Mouse (Mus musculus) embryo, embryonic 10.5 days (tissue): ENCODE measurements around the gene Rpl5.
A peak's percentile ranks its signal among the peaks of the same experiment; 100 is the strongest.
"Not testable (repeated sequence)": the region's sequence is repeated elsewhere in the genome, so short reads cannot be mapped to it uniquely, and the experiment has no call there.

Experiments
- DNase-seq: peaks from one replicate; pipeline ENCODE4 v3.0.0-alpha.2; 2015; ENCODE audit warnings: low spot score

Gene Rpl5

DNA sequence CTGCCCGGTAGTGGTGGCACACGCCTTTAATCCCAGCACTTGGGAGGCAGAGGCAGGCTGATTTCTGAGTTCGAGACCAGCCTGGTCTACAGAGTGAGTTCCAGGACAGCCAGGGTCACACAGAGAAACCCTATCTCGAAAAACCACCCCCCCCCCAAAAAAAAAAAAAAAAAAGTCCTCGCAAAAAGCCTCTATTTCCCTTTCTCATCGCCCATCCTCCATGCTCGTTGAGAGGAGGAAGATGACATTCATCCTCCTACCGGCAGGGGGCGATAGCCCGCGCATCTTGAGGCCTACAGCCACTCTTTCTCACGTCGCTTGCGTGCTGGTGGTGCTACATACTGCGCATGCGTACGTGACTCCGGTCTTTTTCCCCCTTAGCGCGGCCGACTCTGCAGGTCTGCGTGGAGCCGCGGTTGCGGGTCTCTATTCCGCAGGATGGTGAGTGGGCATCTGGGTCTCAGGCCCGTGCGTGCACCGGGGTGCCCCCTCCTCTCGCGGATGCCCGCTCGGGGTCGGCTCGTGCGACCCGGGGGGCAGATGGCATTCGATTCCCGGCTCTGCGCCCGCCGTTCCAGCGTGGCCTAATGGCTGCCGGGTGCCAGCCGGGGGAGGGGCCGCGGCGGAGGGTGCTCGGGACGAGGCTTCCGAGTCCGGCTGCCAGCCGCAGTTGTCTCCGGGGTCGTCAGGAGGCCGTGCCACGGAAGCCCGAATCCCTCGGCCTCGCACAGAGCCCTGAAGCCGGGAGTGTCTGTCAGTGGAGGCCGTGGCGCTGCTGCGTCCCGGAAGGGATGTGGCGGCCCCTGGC lies at the start of gene Rpl5:
Gene Rpl5, plus strand, starts transcription at position 297 of the 808 bp plus-strand sequence.
- DNase-seq, result peak; percentile 98

DNA sequence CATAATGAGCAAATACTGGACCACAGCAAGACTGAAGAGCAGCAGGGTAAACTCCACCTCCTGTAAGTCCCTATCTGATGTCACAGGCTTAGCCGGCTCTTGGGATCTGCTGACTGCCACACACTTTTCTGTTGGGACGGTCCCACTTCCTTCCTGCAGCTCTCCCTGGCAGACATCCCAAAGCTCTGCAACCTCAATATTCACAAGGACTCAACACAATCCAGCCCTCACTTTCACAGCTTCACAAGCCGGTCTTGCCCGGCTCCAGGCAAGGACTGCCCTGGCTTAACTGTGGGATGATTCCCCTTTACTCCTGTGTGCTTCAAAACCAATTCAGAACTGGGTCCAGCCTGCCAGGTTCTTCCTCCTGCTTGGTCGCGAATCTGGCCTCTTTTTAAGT lies 46.5 kb upstream of the Rpl5 start:
- DNase-seq, result no peak

DNA sequence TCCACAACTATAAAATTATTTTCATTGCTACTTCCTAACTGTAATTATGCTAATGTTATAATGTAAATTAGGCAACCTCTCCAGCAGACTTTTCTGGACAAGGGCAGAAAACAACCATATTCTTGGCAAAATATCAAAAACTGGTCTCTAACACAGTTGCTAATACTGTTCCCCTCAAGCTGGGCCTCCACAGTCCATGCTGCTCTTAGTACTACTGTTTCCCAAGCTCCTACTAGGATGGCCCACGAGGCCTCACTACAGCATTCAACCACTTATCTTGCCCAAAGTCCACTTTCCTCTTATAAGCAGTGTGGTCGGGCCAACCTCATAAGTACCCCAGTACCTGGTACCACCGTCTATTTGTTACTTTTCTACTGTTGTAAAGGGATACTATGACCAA lies 45.7 kb upstream of the Rpl5 start:
- no peak for DNase-seq

DNA sequence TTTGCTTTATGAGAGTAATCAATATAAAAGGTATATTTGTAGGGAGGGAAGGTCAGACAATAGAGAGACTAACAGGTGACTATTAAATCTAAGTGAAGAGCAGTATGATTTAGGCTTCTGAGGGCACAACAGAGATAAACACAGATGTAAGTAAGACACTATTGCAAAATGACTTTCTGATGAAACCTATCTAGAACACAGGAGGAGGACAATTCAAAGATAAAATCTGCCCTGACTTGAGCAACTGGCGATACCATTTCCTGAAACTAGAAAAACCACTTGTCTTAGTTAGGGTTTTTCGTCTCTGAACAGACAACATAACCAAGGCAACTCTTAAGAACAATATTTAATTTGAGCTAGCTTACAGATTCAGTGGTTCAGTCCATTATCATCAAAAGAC lies 44.8 kb upstream of the Rpl5 start:
- DNase-seq, result no peak

DNA sequence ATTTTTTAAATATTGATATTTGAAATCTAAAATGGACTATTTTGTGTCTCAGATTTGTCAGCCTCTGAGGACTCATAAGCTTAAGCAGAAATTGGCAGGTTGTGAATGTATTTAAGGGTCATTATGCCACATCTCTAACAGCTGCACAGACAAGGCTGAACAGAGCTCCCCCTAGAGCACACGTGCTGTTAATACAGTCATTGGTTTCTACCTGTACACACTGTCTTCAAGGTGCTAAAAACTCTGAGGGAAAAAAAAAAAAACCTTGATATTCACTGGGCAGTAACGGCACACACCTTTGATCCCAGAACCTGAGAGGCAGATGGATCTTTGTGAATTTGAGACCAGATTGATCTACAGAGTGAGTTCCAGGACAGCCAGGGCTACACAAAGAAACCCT lies 41.3 kb upstream of the Rpl5 start:
- DNase-seq, result no peak

DNA sequence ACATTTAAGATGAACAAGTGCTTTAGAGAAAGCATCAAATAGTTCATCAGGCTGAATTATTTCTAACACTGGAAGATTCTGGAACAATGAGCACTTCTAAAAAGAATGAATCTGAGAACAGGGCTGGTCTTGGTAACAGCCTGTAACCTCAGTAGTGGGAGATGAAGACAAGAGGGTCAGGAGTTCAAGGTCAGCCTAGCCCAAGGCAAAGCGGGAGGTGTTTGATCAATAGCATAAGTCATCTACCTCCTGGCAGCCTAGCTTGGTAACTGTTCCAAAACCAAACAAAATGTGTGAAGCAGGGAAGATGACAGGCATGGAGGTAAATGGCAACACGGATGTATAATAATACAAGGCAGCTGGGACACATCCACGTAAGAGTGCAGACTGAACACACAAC lies 36.3 kb upstream of the Rpl5 start:
- DNase-seq, result no peak

DNA sequence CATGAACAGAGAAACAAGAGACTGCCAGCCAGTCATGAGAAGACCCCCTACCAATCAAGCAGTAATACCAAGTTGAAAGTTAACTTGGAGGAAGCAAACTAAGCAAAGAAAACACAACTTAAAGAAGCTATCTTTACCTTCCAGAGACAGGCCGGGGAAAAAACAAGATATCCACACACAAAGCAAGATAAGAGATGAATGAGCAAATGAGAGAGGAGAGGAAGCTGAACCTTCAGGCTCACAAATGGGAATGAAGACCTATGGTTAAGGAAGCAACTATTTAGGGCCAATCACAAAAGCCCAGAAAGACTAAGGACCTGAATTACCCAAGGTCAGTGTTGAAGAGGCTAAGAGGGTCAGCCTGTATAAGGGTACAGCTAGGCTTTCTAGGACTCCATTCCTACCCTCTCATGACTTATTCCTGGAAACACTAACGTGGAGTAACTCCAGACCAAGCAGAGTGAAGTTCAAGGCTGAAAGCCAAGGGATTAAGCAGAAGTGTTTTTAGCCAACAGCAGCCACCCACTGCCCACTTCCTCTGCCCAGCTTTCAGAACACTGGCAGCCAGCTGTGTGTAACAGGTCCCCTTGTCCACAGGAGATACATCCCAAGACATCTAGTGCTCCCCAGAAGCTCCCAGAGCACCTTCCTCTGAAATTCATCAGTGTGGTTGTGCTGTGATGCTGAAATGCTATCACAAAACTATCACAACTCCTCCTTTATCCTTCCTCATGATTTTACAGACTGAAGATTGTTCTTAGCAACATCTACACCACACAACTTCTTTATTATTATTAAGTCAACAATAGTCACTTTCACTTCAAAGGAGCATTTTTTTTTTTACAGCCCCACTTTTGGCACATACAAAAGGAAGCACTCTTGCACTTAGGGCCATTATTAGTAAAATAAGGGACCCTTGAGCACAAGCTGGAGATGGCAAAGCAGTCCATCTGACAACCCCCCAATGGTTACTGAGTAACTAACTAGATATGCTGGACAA lies 33.9 kb upstream of the Rpl5 start:
- DNase-seq, result no peak

DNA sequence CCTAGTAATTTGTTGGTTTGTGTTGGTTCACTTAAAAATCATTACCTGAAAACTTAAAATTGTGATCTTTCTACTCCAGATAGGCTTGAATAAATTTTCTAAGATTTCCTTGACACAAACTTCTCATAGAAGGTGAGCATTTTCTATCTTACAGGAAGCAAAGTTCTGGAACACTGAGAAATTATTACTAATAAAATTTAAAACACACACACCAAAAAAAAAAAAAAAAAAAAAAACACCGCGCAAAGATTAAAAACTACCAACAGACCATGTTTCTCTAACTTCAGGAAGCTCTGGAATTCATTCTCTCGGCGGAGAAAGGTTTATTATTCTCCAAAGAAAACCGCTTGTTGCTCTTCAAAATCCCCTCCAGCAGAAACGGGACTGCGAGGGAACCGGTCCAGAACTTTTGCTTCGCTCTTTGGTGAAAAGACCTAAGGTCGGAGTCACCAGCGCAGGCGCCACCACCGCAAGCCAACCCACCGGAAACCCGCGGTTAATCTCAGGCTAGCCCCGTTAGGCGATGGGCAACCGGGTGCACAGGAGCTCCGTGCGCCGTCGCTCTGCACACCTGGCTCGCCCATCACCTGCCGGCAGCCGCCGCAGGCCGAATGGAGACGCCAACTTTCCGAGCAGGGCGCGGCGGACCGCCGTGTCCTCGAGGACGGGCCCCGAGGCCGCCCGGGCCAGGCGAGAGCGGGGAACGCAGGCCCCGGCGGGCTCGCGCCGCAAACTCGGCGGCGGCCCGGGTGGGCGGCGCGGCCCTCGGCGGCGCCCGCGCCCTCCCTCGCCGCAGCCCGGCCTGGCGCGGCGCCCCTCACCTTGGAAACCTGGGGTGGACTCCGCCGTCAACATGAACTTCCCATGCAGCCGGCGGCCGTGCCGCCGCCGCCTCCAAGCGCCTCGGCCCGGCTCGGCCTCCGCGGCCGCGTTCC lies 32.1 kb upstream of the Rpl5 start:
- peak; percentile 73 for DNase-seq

DNA sequence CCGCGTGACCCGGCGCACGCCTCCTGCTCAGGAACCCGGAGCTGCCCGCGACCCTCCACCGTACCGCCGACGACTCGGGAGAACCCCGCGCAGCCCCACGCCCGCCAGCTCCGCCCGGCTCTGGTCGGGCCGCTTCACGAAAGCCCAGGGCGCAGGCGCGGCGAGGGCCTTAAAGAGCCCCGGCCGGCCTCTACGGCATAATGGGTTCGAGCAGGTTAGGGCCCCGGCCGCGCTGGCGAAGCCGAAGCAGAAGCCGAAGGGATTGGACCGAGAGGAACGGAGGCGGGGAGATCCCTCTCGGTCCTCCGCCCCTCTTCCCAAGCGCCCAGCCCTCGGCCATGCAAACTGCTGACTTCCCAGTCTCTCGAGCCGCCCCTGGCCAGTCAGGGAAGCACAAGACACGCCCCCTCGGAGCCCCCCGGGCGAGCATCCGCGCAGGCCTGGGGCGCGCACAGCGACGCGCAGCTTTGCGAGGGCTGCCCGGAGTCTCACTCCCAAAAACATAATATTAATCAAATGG lies 31.3 kb upstream of the Rpl5 start:
- peak; percentile 96 for DNase-seq

DNA sequence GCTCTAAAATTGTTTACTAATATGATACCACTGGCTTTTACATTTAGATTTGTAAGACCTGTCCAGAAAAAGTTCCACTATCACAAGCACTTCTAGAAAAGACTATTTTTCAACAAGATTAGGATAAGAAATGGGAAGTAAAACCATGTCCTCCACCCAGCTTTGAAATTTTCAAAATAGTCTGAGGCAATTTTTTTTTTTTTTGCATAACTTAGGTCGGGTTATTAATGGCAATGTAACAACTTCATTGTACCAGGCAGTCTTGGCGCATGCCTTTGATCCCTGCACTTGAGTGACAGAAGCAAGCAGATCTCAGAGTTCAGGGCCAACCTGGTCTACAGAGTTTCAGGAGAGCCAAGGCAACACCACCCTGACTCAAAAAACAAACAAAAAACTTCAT lies 30.6 kb upstream of the Rpl5 start:
- no peak for DNase-seq

DNA sequence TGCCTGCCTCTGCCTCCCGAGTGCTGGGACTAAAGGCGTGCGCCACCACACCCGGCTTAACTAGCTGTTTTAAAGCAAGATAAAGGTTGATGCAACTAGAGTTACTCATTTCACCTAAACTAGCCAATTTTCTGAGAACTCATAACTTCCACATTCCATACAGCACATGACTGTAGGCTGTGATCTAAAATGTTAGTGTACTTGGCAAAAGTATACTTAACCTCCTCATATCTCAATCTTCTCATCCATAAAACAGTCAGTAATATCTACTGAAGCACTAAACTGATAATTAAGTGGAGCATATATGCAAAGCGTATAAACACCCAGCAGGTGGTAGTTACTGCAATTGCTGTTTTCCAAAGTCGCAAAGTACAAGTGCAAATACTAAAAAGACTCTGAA lies 27.0 kb upstream of the Rpl5 start:
- DNase-seq, result no peak

DNA sequence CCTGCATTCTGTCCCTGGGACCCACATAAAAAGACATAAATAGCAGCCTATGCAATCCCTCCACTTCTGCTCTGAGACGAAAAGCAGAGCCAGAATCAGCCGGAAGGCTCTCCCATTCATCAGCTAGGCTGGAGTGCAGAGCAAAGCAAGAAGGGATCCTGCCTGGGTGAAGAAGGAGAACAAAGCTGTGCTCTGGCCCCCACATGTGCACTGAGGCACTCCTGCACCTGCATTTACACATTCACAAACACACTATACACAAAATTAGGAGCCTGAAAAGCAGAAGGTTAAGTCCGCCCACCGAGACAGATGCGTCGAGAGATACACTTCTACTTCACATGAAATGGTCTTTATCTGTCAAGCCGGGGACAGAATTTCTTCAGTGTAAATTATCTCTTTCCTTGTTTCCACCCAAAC lies 26.4 kb upstream of the Rpl5 start:
- DNase-seq, result no peak

DNA sequence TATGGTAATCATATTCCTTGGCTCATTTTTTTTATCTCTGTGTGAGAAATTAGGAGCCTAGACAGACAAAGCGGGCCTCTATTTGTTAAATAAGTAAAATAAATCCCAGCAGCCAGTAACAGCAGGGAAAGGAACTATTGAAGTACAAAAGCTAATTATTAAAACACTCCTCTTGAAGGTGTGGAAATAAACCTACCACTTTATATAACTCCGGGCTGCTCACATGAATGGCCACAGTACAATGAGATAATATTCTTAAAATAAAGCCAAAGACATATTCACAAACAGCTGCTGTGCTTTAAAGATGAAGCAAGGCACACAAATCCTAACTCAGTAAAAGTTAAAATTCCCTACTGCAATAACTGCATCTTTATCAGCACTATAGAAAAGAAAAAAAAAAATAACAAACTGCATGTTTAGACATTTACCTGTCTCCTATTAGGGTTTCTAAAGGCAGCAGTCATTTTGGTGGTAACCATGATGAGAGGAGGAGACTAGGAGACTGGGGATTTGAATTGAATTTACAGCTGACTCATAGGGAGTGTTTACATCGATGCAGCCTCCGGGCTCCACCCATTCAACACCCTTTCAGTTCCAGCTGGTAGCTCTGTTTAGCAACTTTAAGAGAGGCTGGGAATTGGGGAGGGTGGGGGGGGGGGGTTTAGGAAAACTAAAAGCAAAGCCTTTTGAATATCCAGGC lies 25.6 kb upstream of the Rpl5 start, which contains the start of gene Evi5:
Gene Evi5, minus strand, starts transcription at position 547 of the 700 bp plus-strand sequence.
- no peak for DNase-seq

DNA sequence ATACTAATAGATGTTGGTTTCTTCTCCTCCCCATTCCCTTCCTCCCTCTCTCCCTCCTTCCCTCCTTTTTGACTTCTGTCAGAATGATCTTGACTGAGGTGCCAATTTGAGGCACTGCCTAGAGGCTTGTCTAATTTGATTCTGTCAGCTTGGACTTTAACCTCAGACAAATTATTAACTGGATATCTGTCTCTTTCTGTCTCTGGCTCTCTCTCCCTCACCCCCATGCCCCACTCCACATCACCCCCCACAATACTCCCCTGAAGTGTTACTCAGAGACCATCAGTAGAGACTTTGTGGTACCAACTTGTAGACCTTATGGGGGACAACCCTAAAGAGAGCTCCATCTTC lies 25.1 kb upstream of the Rpl5 start:
- no peak for DNase-seq

DNA sequence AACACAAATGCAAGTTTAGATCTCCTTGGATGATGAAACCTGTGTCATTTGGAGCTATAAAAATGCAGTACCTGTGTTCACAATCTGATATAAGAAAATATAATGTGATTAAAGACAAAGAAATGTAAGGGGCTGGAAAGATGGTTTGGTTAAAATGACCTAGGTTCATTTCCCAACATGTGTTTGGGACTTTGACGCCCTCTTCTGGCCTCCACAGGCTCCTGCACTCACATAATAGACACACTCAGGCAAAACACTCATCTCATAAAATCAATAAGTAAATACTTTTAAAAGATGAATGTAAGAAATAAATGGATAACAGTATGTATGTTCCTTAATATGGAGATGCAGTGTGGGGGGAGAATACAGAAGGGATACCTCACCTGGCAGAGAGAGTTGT lies 23.2 kb upstream of the Rpl5 start:
- no peak for DNase-seq

DNA sequence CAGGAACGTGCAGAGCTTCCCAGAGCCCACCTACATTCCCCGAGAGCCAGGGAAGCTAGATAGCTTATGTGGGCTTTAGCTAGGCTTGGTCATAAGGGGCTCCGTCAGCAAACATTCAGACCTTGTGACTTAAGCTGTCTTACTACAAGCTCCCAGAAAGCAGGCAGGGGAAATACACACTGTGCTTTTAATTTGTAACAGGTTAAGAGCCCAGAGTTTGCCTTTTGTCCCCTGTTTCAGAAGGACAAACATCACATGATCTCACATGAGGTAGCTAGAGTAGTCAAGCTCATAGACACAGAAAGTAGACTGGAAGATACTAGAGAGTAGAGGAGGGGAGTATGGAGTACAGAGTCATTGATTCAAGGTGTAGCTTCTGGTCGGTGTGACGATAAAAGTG lies 19.6 kb upstream of the Rpl5 start:
- no peak for DNase-seq

DNA sequence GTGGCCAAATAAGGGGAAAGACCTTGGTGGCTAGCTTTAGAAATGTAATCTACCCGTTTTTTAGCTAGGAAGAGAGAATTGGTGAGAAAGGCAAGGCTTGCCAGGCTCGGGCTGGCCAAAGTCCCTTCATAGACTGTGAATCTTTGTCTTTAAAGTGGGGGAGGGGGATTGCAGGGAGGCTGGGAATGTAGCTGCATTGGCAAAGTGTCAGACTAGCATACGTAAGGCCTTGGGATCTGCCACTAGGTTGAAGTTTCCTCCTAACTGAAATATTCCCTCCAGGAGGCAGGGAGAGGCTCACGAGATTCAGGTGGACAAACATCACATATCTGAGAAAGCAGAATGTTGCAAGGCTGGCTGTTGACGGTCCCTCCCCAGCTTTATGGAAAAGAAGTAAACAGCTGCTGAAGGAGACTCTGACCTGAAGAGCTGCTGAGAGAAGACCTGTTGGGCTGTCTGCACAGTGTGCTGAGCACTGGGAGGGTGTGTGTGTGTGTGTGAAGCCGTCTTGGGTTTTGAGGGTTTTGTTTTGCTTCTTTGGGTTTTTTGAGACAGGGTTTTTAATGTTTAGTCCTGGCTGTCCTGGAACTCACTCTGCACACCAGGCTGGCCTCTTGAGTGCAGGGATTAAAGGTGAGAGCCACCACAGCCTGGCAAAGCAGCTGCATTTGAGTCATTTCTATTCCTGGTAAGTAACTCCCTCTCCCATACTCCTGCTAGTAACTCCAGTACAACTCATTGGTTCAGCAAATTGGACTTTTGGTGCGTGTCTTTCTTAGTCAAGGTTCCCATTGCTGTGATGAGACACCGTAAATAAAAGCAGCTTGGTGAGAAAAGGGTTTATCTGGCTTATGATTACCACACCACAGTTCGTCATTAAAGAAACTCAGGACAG lies 10.1 kb upstream of the Rpl5 start:
- DNase-seq, result no peak

DNA sequence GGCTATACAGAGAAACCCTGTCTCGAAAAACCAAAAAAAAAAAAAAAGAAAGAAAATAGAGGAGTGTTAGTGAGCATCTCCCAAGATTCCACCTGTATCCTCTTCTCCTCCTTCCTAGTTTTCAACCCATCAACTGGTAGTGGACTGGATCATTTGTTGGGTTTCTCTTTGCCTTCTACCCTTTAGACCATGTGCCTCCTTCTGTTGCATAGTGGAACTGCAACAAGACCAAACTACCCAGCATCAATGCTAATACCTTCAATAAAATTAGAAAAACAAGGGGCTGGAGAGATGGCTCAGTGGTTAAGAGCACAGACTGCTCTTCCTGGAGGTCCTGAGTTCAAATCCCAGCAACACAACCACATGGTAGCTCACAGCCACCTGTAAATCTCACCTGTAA lies 8.8 kb upstream of the Rpl5 start:
- not testable (repeated sequence) for DNase-seq

DNA sequence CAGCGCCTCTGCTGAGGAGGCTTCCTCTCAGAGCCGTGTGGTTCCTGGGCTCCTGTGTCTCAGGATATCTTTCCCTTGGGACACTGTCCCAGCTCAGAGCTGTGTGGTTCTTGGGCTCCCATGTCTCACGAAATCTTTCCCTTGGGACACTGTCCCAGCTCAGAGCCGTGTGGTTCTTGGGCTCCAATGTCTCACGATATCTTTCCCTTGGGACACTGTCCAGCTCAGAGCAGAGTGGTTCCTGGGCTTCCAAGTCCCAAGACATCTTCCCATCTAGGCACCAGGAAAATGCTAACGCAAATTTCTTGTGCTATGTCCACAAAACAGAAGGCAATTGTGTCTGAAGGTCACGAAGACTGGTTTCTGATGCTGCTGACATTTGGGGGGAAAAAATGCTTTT lies 5.6 kb upstream of the Rpl5 start:
- no peak for DNase-seq

DNA sequence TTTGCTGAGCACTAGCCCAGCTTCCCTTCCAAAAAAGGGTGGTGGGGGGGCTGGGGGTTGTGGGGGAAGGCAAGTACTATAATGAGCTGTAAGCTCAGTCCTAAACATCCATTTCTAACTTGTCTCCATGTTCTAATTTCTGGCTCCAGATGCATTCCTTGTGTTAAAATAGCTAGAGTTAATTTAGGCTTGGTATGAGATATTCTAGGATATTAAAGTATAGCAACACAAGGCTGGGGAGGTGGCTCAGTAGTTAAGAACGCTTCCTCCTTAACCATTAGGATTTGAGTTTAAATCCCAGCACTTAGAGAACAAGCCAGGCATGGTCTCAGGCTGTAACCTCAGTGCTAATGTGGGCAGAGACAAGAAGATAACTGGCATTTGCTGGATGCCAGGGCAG lies 4.0 kb upstream of the Rpl5 start:
- no peak for DNase-seq
